Mouse (Mus musculus) neural tube, embryonic 15.5 days (tissue): ENCODE measurements around the gene Vhl. TPM values are rescaled to one million over a fixed set of nuclear protein-coding genes. Genes with fewer than 3 reads are reported as not detected.

Source experiments
- ATAC-seq: fragments of 200-750 bp; cut with Nextera tagmentation; 2 replicates; pipeline ENCODE4 v1.8.0; 2017; ENCODE audit warnings: mild to moderate bottlenecking, moderate TSS enrichment, moderate library complexity; ENCODE audit not compliant: low FRiP score
- H3K27ac ChIP-seq: fragments of 300-500 bp; sonication (generic); replicated peaks from 2 replicates; pipeline ENCODE4 v1.5.1; 2015; ENCODE audit warnings: mild to moderate bottlenecking, inconsistent platforms
- H3K27me3 ChIP-seq: fragments of 300-500 bp; sonication (generic); replicated peaks from 2 replicates; pipeline ENCODE4 v1.6.1; 2015; ENCODE audit warnings: inconsistent platforms
- H3K36me3 ChIP-seq: fragments of 300-500 bp; sonication (generic); 2 replicates; pipeline ENCODE4 v1.6.1; 2015; ENCODE audit warnings: inconsistent platforms
- H3K4me1 ChIP-seq: fragments of 300-500 bp; sonication (generic); 2 replicates; pipeline ENCODE4 v1.6.1; 2015; ENCODE audit warnings: inconsistent platforms
- H3K4me2 ChIP-seq: fragments of 300-500 bp; sonication (generic); 2 replicates; pipeline ENCODE4 v1.6.1; 2015; ENCODE audit warnings: inconsistent platforms, mild to moderate bottlenecking, moderate library complexity
- H3K4me3 ChIP-seq: fragments of 300-500 bp; sonication (generic); replicated peaks from 2 replicates; pipeline ENCODE4 v1.5.1; 2015; ENCODE audit warnings: mild to moderate bottlenecking, inconsistent platforms
- H3K9ac ChIP-seq: fragments of 300-500 bp; sonication (generic); replicated peaks from 2 replicates; pipeline ENCODE4 v1.6.1; 2015; ENCODE audit warnings: mild to moderate bottlenecking, inconsistent platforms
- H3K9me3 ChIP-seq: fragments of 300-500 bp; sonication (generic); replicated peaks from 2 replicates; pipeline ENCODE4 v1.6.1; 2016; ENCODE audit warnings: inconsistent platforms
- WGBS: fragments of 180-500 bp; shearing (Covaris S2); methylation state at CpG from one replicate; pipeline ENCODE4 v1.1.7; 2015; ENCODE audit warnings: mixed read lengths; 5-methylcytosine and 5-hydroxymethylcytosine counted together
- polyA plus RNA-seq: library from polyadenylated mRNA; unstranded; fragments of >200 nt; fragmentation: Nextera tagmentation; extraction: Ambion mirVana; gene quantifications from 2 replicates; pipeline ENCODE4 v1.2.1, GENCODE M21; 2015

Gene Vhl
- 68.1 and 75.8 TPM in 2 replicates for polyA plus RNA-seq

DNA sequence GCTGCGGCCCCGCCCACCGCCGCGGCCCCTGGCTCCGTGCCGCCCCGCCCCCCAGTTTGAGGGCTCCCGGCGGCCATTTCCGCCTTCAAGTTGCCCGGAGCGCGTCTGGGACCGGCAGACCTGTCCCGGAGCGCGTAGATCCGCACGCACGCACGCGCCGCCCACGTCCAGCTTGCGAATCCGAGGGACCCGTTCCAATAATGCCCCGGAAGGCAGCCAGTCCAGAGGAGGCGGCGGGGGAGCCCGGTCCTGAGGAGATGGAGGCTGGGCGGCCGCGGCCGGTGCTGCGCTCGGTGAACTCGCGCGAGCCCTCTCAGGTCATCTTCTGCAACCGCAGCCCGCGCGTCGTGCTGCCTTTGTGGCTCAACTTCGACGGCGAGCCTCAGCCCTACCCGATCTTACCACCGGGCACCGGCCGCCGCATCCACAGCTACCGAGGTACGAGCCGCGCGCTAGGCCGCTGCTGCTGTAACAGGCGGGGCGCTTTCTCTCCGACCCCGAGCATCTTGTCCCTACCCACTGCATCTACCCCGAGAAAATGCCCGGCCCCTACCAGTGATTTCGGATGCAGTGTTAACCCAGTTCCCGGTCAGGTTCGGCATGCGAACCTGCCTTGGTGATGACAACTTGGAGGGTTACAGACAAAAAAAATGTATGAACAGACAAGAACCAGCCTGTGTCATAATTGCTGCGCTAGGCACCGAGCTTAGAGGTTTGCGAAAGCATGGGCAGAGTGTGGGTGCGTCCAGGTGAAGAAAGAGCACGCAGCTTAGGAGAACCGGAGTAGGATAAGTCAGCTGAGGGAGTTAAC, at the start of gene Vhl:
TSS of gene Vhl (plus strand) at position 19 of the 811 bp plus-strand sequence.
- Histone ChIP-seq H3K9ac (peak within 1 kb of the TSS; percentile 84), H3K4me3 (peak within 1 kb of the TSS; percentile 79), H3K27ac (peak within 1 kb of the TSS; percentile 91), H3K4me2 (peak within 1 kb of the TSS; percentile 71), H3K9me3 (no peaks in the 10 kb centered on the region), H3K4me1 (peaks cover 14% of the 10 kb centered on the region), H3K27me3 (no peaks in the 10 kb centered on the region), H3K36me3 (peaks cover 12% of the 10 kb centered on the region)
- ATAC-seq, result peak; percentile 89
- under 1% methylated on average over 75 of the region's 76 CpGs for WGBS

DNA sequence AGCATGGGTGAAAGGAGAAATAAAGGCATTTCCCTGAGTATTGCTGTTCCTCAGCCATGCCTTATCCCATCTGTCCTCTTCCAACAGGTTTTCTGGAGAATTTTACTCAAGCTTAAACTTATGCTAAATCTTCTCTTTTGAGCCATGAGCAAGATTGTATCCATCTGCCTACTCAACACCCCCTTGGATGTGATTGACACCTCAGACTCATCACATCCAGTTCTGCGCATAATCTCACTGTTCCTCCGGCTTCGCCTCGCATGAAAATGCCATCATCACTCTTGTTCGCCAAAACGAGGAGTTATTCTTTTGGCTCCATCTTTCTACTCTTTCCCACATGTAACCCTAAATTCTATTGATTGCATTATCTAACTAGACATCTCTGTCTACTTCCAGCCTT, 47.7 kb upstream of the Vhl start:
- no peak overlapping the region for H3K4me3 ChIP-seq
- H3K27ac ChIP-seq, result no peak overlapping the region
- H3K9me3 ChIP-seq, result no peaks in the 10 kb centered on the region
- no peak for ATAC-seq
- no peak overlapping the region for H3K9ac ChIP-seq
- H3K4me2 ChIP-seq, result no peak overlapping the region
- no peaks in the 10 kb centered on the region for H3K36me3 ChIP-seq
- H3K4me1 ChIP-seq, result no peaks in the 10 kb centered on the region
- 97% methylated on average over 6 of the region's 6 CpGs for whole genome bisulfite sequencing
- H3K27me3 ChIP-seq, result no peaks in the 10 kb centered on the region

DNA sequence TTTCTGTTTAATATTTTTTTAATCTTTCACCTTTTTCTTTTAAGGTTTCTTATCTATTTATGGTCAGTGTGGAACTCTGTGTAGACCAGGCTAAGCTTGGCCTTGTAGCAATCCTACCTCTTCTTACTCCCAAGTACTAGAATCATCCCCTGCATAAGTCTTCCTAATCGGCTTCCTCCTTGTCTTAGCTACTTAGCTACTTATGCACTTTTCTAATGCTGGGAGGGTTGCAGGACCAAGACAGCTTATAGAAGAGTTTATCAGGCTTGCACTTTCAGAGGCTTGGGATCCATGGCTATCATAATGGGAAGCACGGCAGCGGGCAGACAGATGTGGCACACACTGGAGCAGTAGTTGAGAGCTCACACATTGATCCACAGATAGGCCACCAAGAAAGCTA, 44.5 kb upstream of the Vhl start:
- no peaks in the 10 kb centered on the region for H3K9me3 ChIP-seq
- H3K4me3 ChIP-seq, result no peak overlapping the region
- no peak overlapping the region for H3K9ac ChIP-seq
- WGBS, result 95% methylated on average over 3 of the region's 3 CpGs
- H3K27ac ChIP-seq, result no peak overlapping the region
- H3K4me2 ChIP-seq, result no peak overlapping the region
- H3K27me3 ChIP-seq, result no peaks in the 10 kb centered on the region
- ATAC-seq, result no peak
- no peaks in the 10 kb centered on the region for H3K4me1 ChIP-seq
- H3K36me3 ChIP-seq, result no peaks in the 10 kb centered on the region

DNA sequence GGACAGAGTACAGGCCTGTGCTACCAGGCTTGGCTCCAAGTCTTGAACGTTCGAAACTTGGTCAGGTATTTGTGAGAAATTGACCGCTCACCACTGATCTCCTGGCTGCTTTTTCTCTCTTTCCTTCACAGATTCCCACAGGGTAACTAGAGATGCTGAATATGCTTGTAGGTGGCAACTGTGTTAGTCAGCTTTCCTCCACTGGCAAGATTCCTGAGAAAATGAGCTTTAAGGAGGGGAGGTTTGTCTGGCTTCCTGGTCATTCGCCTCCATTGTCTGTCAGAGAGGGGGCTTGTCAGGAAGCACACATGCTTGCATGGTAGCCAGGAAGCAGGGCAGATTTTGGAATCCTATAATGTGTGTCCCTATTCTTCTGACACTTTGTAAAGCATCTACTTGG, 40.7 kb upstream of the Vhl start:
- H3K9ac ChIP-seq, result no peak overlapping the region
- 94% methylated on average over 4 of the region's 4 CpGs for WGBS
- H3K9me3 ChIP-seq, result no peaks in the 10 kb centered on the region
- no peaks in the 10 kb centered on the region for H3K27me3 ChIP-seq
- no peak overlapping the region for H3K4me2 ChIP-seq
- no peak overlapping the region for H3K4me3 ChIP-seq
- no peak overlapping the region for H3K27ac ChIP-seq
- no peak for ATAC-seq
- H3K36me3 ChIP-seq, result no peaks in the 10 kb centered on the region
- H3K4me1 ChIP-seq, result no peaks in the 10 kb centered on the region

DNA sequence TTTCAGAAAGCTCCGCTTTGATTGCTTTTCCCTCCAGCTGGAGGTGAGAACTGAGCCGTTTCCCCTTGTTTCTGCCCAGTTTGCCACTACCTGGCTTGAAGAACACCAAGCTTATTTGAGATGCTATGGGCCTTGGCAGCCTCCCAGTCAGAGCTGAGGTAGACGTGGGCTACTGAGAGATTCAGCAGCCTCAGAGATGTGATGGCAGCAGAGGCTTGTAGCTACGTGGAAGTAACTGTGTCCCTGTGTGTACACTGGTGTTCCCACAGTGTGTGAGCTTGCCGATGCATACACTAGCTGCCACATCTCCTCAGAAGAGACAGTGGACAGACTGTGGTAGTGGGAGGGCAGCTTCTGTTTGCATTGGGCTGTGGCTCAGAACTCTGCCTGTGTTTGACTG, 38.7 kb upstream of the Vhl start:
- no peaks in the 10 kb centered on the region for H3K9me3 ChIP-seq
- no peak overlapping the region for H3K4me3 ChIP-seq
- no peaks in the 10 kb centered on the region for H3K27me3 ChIP-seq
- 90% methylated on average over 5 of the region's 5 CpGs for WGBS
- H3K4me2 ChIP-seq, result no peak overlapping the region
- H3K27ac ChIP-seq, result no peak overlapping the region
- no peak overlapping the region for H3K9ac ChIP-seq
- H3K36me3 ChIP-seq, result no peaks in the 10 kb centered on the region
- no peaks in the 10 kb centered on the region for H3K4me1 ChIP-seq
- no peak for ATAC-seq

DNA sequence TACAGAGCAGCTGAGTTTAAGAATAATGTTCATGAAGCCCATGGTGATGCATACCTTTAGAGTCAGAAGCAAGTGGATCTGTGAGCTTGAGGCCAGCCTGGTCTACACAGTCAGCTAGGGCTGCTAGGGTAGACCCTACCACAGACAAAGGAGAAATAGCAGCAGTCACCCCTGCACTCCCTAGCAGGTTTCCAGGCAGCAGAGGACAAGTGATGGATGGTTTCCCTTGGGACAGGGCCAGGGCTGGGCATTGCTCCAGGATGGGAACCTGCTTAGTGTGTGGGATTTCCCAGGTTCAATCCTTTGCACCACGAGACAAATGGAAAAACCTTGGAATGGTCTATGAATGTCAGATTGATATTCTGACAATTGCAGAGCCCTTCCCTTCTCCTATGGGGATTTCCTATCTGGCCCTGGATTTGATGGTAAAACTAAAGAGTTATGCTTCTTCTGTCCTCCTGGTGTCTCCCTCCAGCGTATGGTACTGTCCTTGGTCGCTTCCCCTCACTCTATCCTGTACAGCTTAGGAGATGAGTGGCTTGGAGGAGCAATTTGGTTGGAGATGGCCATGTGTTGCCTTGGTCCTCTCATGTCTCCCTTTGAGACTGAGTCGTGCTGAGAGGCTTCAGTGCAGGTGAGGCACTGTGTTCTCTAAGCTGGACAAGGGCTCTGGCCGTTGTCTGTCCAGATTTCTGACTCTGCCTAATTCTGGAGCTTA, 37.1 kb upstream of the Vhl start:
- no peak overlapping the region for H3K4me2 ChIP-seq
- H3K27ac ChIP-seq, result no peak overlapping the region
- peak; percentile 55; the same call in 1 of the 2 replicates for ATAC-seq
- no peaks in the 10 kb centered on the region for H3K36me3 ChIP-seq
- no peaks in the 10 kb centered on the region for H3K9me3 ChIP-seq
- 75% methylated on average over 5 of the region's 5 CpGs for WGBS
- H3K4me1 ChIP-seq, result no peaks in the 10 kb centered on the region
- no peaks in the 10 kb centered on the region for H3K27me3 ChIP-seq
- H3K9ac ChIP-seq, result no peak overlapping the region
- no peak overlapping the region for H3K4me3 ChIP-seq

DNA sequence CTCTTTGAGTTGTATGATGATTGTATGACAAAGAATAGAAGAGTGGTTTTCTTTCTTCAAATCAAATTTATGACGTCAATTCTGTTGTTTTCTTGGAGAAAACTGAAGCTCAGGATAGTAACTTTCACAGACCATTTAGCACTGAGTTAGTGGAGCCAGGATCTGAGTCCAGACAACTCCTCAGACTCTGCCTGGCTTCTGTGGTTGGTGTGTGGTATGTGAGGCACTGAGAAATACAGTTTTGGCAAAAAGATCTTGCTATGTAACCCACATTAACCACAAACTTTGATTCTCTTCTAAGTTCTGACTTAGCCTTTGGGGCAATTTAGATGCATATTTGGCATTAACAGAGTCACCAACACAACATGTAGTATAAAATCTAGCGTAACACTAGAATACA, 31.1 kb upstream of the Vhl start:
- 96% methylated on average over 2 of the region's 2 CpGs for WGBS
- Histone ChIP-seq H3K4me3 (no peak overlapping the region), H3K9ac (no peak overlapping the region), H3K4me1 (no peaks in the 10 kb centered on the region), H3K27ac (no peak overlapping the region), H3K9me3 (no peaks in the 10 kb centered on the region), H3K36me3 (no peaks in the 10 kb centered on the region), H3K4me2 (no peak overlapping the region), H3K27me3 (no peaks in the 10 kb centered on the region)
- ATAC-seq, result no peak

DNA sequence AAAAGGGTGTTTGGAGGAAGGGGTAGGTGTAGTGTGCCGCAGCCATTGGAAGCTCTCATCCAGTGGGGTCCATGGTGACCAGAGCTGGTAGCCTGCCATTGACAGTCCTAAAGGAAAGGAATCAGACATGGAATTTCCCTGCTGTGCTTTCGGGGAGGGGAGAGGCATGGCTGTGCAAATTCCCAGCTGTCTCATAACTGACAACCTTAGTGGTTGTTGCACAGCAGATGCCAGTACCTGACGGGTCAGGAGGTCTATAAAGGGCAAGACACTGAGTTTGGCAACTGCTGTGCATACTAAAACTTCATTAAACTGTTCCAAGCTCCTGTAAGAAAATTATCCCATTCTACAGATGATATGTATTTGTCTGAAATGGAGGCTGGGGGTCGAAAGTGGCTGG, 25.8 kb upstream of the Vhl start:
- Histone ChIP-seq H3K27me3 (no peaks in the 10 kb centered on the region), H3K36me3 (no peaks in the 10 kb centered on the region), H3K27ac (no peak overlapping the region), H3K4me2 (no peak overlapping the region), H3K9ac (no peak overlapping the region), H3K4me1 (0 out of 2 replicates have a peak, but pooled peaks cover 2% of the 10 kb centered on the region), H3K9me3 (no peaks in the 10 kb centered on the region), H3K4me3 (no peak overlapping the region)
- WGBS, result 96% methylated on average over 4 of the region's 4 CpGs
- no peak for ATAC-seq

DNA sequence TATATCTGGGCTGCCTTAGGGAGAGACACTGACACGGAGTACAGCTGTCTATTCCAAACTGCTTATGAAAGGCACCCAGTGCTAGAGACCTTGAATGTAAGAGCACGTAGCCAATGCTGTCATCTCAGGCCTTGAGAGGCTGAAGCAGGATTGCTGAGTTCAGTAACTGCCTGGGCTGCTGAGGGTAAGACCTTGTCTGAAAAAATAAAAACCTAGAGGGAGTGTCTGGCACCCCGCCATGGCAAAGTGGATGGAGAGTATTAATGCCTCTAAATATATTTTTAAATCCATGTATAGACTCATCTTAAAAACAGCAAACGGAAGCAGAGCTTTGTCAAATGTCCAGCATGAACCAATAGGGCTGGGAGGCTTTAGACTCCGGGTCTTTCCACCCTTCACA, 23.9 kb upstream of the Vhl start:
- H3K9me3 ChIP-seq, result no peaks in the 10 kb centered on the region
- no peak for ATAC-seq
- no peaks in the 10 kb centered on the region for H3K27me3 ChIP-seq

DNA sequence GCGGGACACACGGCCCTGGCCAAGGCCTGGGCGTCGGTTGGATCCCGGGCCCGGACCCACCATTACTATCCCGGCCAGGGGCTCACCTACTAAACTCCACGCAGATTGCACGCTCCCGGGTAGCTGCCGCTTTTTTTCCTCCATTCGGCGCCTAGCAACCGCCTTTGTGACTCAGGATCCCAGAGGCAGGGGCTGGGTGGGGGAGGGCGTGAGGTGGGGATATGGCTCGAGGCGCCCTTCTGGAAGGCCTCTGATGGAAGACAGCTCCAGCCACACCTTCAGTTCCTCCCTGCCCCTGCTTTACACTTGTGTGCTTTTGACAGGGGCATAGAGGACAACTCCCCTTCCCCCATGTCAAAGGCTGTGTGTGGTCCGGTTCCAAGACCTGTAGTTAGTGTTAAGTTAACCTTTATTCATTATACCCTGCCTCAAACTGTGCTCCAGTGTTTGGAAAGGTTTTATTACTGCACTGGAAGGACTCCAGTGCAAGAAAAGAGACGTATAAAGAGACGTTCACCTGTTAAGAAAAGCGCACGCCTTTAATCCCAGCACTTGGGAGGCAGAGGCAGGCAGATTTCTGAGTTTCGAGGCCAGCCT, 23.1 kb upstream of the Vhl start, which contains the start of gene Fancd2os:
TSS of gene Fancd2os (minus strand) at position 173 of the 597 bp plus-strand sequence.
- 32% methylated on average over 23 of the region's 23 CpGs for WGBS
- H3K9ac ChIP-seq, result no peak within 1 kb of the TSS
- no peak for ATAC-seq

More for the DNA sequence above, 23.9 kb upstream of the Vhl start:
- H3K4me2 ChIP-seq, result no peak overlapping the region
- H3K36me3 ChIP-seq, result no peaks in the 10 kb centered on the region
- H3K9ac ChIP-seq, result no peak overlapping the region
- H3K27ac ChIP-seq, result no peak overlapping the region
- H3K4me3 ChIP-seq, result no peak overlapping the region
- 0 out of 2 replicates have a peak, but pooled peaks cover 5% of the 10 kb centered on the region for H3K4me1 ChIP-seq
- 90% methylated on average over 5 of the region's 5 CpGs for WGBS

DNA sequence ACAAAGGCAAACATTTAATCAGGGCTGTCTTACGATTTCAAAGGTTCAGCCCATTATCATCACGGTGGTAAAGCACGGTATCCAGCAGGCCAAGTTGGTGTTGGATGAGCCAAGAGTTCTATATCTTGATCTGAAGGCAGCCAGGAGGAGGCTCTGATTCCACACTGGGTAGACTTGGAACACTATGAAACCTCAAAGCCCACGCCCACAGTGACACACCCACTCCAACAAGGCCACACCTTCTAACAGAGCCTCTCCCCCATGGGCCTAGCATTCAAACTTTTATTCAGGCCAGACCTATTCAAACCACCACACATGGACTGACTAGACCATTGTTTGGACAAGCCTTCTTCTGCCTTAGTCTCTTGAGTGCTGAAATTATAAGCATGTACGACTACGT, 20.9 kb upstream of the Vhl start:
- Histone ChIP-seq H3K9me3 (no peaks in the 10 kb centered on the region), H3K27me3 (no peaks in the 10 kb centered on the region), H3K4me3 (no peak overlapping the region), H3K27ac (no peak overlapping the region), H3K4me1 (peaks cover 24% of the 10 kb centered on the region), H3K4me2 (no peak overlapping the region), H3K36me3 (peaks cover 2% of the 10 kb centered on the region; the same call in 1 of the 2 replicates), H3K9ac (no peak overlapping the region)
- 94% methylated on average over 6 of the region's 6 CpGs for WGBS
- no peak for ATAC-seq

More for the DNA sequence above, 23.1 kb upstream of the Vhl start, which contains the start of gene Fancd2os:
- no peak within 1 kb of the TSS for H3K4me3 ChIP-seq
- H3K27ac ChIP-seq, result no peak within 1 kb of the TSS
- H3K4me2 ChIP-seq, result no peak within 1 kb of the TSS
- H3K27me3 ChIP-seq, result no peaks in the 10 kb centered on the region
- peaks cover 10% of the 10 kb centered on the region for H3K4me1 ChIP-seq
- H3K9me3 ChIP-seq, result no peaks in the 10 kb centered on the region
- no peaks in the 10 kb centered on the region for H3K36me3 ChIP-seq
